Mouse (Mus musculus) Patski (cell line): ENCODE measurements around the gene Cabp1. TPM values are rescaled to one million over a fixed set of nuclear protein-coding genes. Genes with fewer than 3 reads are reported as not detected.

Experiments used
- ATAC-seq: fragments of 100-300 bp; one replicate; pipeline ENCODE4 v1.8.0; 2021
- CTCF ChIA-PET: fragments of 350-600 bp; sonication (Branson Sonifier 250); formaldehyde crosslinking; loops from one replicate; lab custom pipeline; 2022; ENCODE audit warnings: inconsistent platforms; lab: Charles Lee
- POLR2A ChIA-PET: fragments of 350-600 bp; sonication (Branson Sonifier 250); formaldehyde crosslinking; loops from one replicate; lab custom pipeline; 2022; ENCODE audit warnings: antibody characterized with exemption, inconsistent platforms; lab: Charles Lee
- DNase-seq: peaks from one replicate; pipeline ENCODE4 v3.0.0-alpha.2; 2011; ENCODE audit warnings: low read depth, low spot score
- H3K27me3 ChIP-seq: fragments of 371-371 bp; one replicate; pipeline ENCODE4 v1.5.1; 2021
- CTCF ChIP-seq: fragments of 100-300 bp; IDR thresholded peaks from one replicate; pipeline ENCODE4 v1.5.1; 2021
- in situ Hi-C: fragments of 300-500 bp; cut with MboI; formaldehyde crosslinking; loops from 3 replicates; pipeline ENCODE4 v1.11.1; 2018; ENCODE audit warnings: low pct_unique_long_range_greater_than_20kb, mixed read lengths
- polyA plus RNA-seq: library from polyadenylated mRNA; unstranded; gene quantifications from one replicate; pipeline ENCODE4 v1.2.3, GENCODE M21; 2021

Cabp1 gene
- polyA plus RNA-seq, 1 experiment from 2014 or later: 0.05 TPM

DNA sequence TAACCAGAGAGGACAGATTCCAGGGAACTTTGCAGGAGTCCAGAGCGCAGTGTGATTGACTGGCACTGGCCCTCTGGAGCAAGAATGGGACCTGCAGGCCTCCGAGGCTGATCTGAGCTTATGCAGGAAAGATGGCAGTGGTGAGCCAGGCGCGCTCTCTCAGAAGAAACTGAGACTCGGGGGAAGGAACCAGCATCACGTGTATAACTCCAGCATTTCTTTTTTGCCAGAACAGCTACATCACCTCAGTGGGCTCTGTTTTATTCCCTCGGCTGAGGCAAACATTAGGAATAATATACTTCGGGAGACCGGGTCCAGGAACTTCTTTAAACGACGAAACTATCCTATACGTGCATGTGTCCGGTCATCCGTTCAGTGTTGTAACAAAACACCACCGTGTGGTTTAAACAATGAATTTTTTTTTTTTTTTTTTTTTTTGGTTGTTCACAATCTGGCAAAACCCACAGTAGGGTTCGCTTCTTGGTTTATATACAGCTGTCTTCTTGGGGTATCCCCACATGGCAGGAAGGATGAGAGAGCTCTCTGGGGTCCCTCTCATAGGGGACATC, 37.5 kb upstream of the Cabp1 start:
- ATAC-seq: no peak
- DNase-seq: no peak
- POLR2A ChIA-PET: interaction anchor here (0.6 kb wide), 3 partner anchors 13 to 83 kb away, joined by 4 to 6 read pairs (median 4); no protein-coding TSS in a partner anchor
- CTCF ChIA-PET: interaction anchor here (1.0 kb wide), 1 partner anchor 44 kb away, joined by 3 read pairs; no protein-coding TSS in a partner anchor
- in situ Hi-C loops: no loop called here
- H3K27me3 ChIP-seq: no peaks in the 10 kb centered on the region
- no peak for TF ChIP-seq CTCF

DNA sequence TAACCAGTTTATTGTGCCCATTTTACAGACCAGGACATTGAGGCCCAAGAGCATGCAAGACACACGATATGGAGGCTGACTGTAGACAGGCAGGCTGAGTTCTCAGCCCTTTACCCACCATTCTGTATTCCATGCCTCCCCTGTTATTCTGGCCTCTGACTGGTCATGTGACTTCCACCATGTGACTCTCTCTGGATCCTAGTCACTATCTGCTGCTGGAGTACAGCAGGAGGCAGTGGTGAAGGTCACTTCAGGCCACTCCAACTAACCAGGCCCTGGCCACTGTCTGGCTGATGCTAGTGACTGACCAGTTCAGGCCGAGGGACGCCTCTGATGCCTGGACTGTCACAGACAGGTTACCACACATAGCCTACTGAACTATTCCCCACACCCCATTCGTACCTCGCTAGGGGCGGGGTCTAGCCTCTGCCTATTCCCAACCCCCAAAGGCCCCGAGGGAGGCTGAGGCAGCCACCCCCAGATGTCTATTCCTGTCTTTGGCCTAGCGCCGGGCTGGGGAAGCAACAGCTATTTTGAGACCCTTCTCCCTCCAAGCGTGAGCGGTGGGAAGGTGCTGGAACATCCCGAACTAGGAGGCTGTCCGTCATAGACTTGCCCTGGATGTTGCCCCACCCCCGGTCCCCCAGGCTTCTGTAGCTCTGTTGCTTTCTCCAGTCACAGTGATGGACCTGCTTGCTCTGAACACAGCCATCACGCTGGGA, 36.8 kb upstream of the Cabp1 start:
- ATAC-seq: no peak
- in situ Hi-C loops: no loop called here
- no peaks in the 10 kb centered on the region for H3K27me3 ChIP-seq
- no peak for TF ChIP-seq CTCF
- ChIA-PET POLR2A (interaction anchor here (0.6 kb wide), 2 partner anchors 79 to 83 kb away, joined by 4 to 6 read pairs; no protein-coding TSS in a partner anchor), CTCF (no interaction called here)
- DNase-seq: no peak

DNA sequence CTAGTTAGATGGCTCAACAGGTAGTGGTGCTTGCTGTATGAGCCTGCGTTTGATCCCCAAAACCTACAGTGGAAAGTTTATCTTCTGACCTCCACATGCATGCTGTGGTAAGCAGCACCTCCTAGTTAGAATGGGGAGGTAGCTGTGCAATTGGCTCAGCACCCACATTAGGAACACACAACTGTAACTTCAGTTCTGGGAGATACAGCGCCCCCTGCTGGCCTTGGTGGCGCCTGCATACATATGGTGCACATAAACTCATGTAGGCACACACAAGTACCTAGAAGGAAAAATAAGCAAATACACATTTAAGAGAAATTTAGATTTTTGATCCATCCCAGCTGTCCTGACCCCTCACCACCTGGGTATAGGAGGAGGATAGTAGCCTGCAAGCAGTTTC, 28.3 kb upstream of the Cabp1 start:
- ChIA-PET CTCF (no interaction called here), POLR2A (no interaction called here)
- TF ChIP-seq CTCF: no peak
- peaks cover 17% of the 10 kb centered on the region for H3K27me3 ChIP-seq
- DNase-seq: no peak
- no peak for ATAC-seq
- in situ Hi-C loops: no loop called here

DNA sequence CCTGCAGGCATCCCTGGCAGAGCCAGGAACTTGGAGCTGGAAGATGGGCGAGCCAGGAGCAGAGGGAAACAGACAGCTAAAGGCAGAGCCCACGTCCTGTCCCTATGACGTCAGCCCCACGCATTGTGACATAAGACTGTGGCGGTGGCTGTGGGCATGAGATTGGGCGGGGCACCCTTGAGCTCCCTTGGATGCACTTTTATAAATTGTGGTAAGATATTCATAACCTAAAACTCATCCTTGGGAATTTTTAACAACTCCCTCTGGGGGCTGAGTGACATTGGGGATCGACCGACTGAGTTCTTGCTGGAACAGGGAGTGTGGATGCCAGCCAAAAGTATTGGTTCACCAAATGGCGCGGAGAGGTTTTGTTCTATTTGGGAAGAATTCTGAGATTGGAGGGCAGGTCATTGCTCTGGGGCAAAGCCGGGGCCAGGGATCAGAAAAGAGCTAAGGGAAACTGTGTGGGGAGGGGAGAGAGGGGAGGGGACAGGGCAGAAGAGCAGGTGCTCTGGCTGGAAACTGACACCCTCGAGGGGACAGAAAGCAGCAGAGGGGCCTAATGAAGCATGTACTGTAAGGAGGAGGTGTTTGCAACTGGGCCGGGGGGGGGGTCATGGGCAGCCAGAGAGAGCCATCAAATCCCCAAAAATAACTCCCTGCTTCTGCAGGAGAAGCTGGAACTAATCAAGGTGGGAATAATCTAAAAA, 26.9 kb upstream of the Cabp1 start:
- peaks cover 17% of the 10 kb centered on the region for H3K27me3 ChIP-seq
- no peak for ATAC-seq
- ChIA-PET POLR2A (no interaction called here), CTCF (no interaction called here)
- in situ Hi-C loops: no loop called here
- no peak for TF ChIP-seq CTCF
- no peak for DNase-seq

DNA sequence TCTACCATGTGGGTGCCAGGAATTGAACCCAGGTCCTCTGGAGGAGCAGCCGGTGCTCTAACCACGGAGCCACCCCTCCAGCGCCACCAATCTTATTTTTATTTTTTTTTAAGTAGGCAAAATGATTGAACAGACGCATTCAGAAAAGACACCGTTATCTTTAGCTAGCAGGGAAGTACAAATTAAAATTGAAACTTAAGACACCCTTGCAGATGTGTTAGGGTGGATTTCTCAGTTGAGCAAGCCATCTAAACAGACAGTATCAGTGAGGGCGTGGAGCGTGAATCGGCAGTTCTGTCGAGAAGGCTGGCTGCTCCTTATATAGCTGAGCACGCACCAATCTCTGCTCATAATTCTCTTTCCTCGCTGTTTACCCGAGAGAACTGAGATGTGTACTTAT, 23.8 kb upstream of the Cabp1 start:
- ChIA-PET POLR2A (no interaction called here), CTCF (interaction anchor here (0.6 to 1.2 kb wide), 3 partner anchors 9 to 18 kb away, joined by 3 to 5 read pairs (median 3); partner anchors contain the start of gene Pop5)
- H3K27me3 ChIP-seq: peaks cover 18% of the 10 kb centered on the region
- no peak for DNase-seq
- ATAC-seq: no peak
- no peak for TF ChIP-seq CTCF
- in situ Hi-C loops: no loop called here

DNA sequence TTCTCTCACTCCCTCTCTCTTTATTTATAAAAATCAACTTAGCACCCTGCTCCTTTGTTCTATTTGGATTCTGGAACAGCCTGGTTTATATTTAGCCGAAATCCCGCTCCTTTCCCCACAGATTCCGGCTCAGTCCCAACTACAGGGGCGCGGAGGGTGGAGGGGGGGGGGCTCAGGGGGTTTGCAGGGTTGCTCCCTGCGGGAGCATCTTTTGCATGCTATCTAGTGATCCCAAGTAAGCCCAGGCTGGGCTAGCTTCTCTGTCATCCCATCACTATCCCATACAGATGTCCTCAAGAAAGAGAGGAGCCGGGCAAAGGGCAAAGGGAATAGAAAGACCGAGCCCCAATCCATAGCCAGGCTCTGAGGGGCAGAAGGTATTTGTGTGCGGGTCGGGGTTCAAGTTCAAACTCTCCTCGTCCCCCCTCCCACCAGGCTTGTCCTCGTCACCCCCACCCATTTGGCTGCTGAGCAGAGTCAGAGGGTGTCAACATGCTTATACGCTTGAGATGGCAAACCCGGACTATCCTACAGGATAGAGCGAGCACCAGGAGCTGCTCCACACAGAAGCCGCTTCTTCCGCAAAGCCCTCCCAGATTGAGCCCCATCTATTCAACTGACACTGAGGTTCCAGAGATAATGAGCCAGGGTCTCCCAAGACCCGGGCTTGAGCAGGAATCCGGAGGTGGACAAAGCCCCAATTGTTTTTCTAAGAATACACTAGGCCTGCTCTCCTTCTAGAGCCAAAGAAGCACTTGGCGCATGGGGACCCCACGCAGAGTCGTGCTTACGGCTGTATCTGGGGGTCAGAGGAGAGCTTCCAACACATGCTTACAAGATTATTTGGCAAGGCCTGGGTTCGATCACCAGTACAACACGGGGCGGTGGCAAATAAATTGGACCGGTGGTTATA, 21.3 kb upstream of the Cabp1 start:
- ATAC-seq (no peak), DNase-seq (no peak)

DNA sequence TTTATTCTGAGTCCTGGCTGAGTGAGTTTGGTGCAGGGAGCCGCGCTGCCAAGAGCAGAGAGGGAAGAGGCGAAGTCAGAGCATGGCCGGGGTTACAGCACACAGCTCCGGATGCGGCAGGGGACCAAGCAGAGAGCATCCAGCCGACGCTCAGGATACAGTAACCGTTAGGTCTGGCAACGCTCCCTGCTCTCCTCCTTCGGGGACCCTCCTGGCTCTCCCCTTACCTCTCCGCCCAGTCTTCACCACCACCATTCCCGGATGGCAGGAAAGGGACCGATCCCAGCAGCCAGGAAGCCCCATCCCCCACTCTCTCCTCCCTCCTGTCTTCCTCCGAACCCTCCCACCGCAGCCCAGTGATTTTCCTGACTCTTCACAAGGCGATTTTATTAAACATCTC, 20.7 kb upstream of the Cabp1 start:
- ChIA-PET CTCF (no interaction called here), POLR2A (no interaction called here)
- in situ Hi-C loops: no loop called here
- ATAC-seq (no peak), DNase-seq (no peak)
- peaks cover 8% of the 10 kb centered on the region for H3K27me3 ChIP-seq
- no peak for TF ChIP-seq CTCF

More for the DNA sequence above, 21.3 kb upstream of the Cabp1 start:
- ChIA-PET CTCF (no interaction called here), POLR2A (no interaction called here)
- peaks cover 15% of the 10 kb centered on the region for H3K27me3 ChIP-seq
- TF ChIP-seq CTCF: no peak
- in situ Hi-C loops: no loop called here

DNA sequence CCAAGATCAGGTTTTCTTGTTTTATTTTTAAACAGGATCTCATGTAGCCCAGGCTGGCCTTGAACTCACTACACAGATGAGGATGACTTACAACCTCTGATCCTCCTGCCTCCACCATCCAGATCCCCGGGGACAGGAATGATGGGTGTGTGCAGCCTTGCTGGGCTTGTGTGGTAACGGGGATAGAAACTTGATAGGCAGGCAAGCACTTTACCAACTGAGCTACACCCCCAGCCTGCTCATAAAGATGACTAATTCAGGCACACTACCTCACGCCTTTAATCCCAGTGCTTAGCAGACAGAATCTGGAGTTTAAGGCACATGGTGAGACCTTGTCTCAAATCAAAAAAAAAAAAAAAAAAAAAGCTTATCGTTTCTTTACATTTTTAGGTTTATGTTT, 18.7 kb upstream of the Cabp1 start:
- ChIA-PET CTCF (no interaction called here), POLR2A (interaction anchor here (0.7 kb wide), 1 partner anchor 45 kb away, joined by 3 read pairs; no protein-coding TSS in a partner anchor)
- TF ChIP-seq CTCF: no peak
- no peak for ATAC-seq
- in situ Hi-C loops: no loop called here
- peaks cover 4% of the 10 kb centered on the region for H3K27me3 ChIP-seq
- DNase-seq: peak; percentile 12

DNA sequence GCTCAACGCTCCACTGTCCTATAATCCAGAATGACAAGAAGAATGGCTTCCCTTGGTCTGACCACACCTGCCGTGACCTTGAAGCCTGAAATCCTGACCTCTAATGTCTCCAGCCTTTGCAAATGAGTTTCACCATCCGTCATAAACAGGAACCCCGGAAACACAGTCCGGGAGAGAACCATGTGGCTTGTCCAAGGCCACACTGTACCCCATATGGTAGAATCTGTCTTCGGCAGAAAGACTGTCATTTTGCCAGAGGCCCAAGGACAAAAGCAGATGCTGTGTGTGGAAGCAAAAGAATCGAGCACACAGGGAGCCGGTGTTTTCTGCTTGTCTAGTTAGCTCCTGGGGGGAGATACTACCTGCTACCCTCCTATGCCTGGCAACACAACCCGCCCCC, 18.3 kb upstream of the Cabp1 start:
- CTCF ChIA-PET: no interaction called here

DNA sequence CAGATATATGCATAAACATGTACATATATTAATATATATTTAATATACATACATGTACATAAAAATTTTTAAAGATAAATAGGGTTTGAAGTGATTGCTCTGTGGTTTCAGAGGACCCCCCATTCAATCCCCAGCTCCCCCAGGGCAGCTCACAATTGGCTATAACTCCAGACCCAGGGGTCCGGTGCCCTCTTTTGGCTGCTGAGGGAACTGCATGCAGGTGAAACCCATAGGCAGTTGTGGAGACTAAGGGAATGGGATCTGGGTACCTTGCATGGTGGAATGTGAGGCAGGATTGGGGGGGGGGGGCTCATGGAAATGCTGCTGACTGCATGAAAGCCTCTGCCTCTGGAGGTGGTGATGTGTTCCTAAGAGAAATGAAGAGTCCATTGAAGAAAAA, 16.2 kb upstream of the Cabp1 start:
- in situ Hi-C loops: no loop called here
- no peak for DNase-seq
- POLR2A ChIA-PET: no interaction called here
- CTCF ChIA-PET: no interaction called here
- no peak for ATAC-seq
- peak; percentile 72 for TF ChIP-seq CTCF
- H3K27me3 ChIP-seq: peaks cover 4% of the 10 kb centered on the region

More for the DNA sequence above, 18.3 kb upstream of the Cabp1 start:
- TF ChIP-seq CTCF: no peak
- in situ Hi-C loops: no loop called here
- ATAC-seq (no peak), DNase-seq (no peak)
- POLR2A ChIA-PET: interaction anchor here (0.7 kb wide), 1 partner anchor 45 kb away, joined by 3 read pairs; no protein-coding TSS in a partner anchor
- peaks cover 4% of the 10 kb centered on the region for H3K27me3 ChIP-seq
